Mouse (Mus musculus) ES-E14 (cell line): ENCODE results near the gene Mob3b. TPM values are rescaled to one million over a fixed set of nuclear protein-coding genes. Genes with fewer than 3 reads are reported as not detected.
A peak's percentile ranks its signal among the peaks of the same experiment; 100 is the strongest.
"Not testable (repeated sequence)": the region's sequence is repeated elsewhere in the genome, so short reads cannot be mapped to it uniquely, and the experiment has no call there.

ENCODE experiments used
- DNase-seq: peaks from one replicate; pipeline ENCODE4 v3.0.0-alpha.2; 2013; ENCODE audit warnings: low read depth, low spot score
- H3K27ac ChIP-seq: 2 replicates; pipeline ENCODE4 v1.5.1; 2012; ENCODE audit warnings: low read depth, mild to moderate bottlenecking, low read length, moderate library complexity, mixed read lengths; ENCODE audit not compliant: poor library complexity, insufficient read depth, severe bottlenecking
- H3K36me3 ChIP-seq: 2 replicates; pipeline ENCODE4 v1.6.1; 2012; ENCODE audit warnings: mild to moderate bottlenecking, low read length, moderate library complexity, mixed read lengths; ENCODE audit not compliant: control insufficient read depth, poor library complexity, insufficient read depth, severe bottlenecking
- H3K4me1 ChIP-seq, 2 experiments: fragments of 150-350 bp in 1 of 2; sonication (generic) in 1 of 2; 2 replicates each; pipeline ENCODE4 v1.6.1; 2012; ENCODE audit warnings: low read length in 2 of 2, mild to moderate bottlenecking in 1 of 2, mixed read lengths in 1 of 2; ENCODE audit not compliant: control insufficient read depth in 2 of 2, insufficient read depth in 2 of 2, poor library complexity in 1 of 2
- H3K4me3 ChIP-seq, 2 experiments: fragments of 150-350 bp in 1 of 2; sonication (generic) in 1 of 2; 2 replicates each; pipeline ENCODE4 v1.5.1; 2012; ENCODE audit warnings: low read length in 2 of 2, low read depth in 1 of 2, mild to moderate bottlenecking in 1 of 2, mixed read lengths in 1 of 2; ENCODE audit not compliant: insufficient read depth in 1 of 2, poor library complexity in 1 of 2, severe bottlenecking in 1 of 2
- H3K9ac ChIP-seq: 2 replicates; pipeline ENCODE4 v1.6.1; 2012; ENCODE audit warnings: low read depth, mild to moderate bottlenecking, low read length, mixed read lengths; ENCODE audit not compliant: poor library complexity, insufficient read depth, severe bottlenecking
- H3K9me3 ChIP-seq: fragments of 150-350 bp; sonication (generic); 2 replicates; pipeline ENCODE4 v1.6.1; 2012; ENCODE audit warnings: low read depth, mild to moderate bottlenecking, low read length; ENCODE audit not compliant: control insufficient read depth, insufficient read depth
- CHD2 ChIP-seq: IDR thresholded peaks from 2 replicates; pipeline ENCODE4 v1.6.1; 2014; ENCODE audit warnings: mild to moderate bottlenecking, low read depth, low read length, inconsistent platforms
- HCFC1 ChIP-seq: IDR thresholded peaks from 2 replicates; pipeline ENCODE4 v1.6.1; 2012; ENCODE audit warnings: low read length, inconsistent platforms, borderline replicate concordance; ENCODE audit not compliant: insufficient read depth
- MAFK ChIP-seq: IDR thresholded peaks from 2 replicates; pipeline ENCODE4 v1.6.1; 2014; ENCODE audit warnings: mild to moderate bottlenecking, low read depth, low read length, inconsistent platforms; ENCODE audit not compliant: insufficient read depth
- ZC3H11A ChIP-seq: IDR thresholded peaks from 2 replicates; pipeline ENCODE4 v1.6.1; 2012; ENCODE audit warnings: low read depth, mild to moderate bottlenecking, inconsistent platforms, low read length, borderline replicate concordance
- ZNF384 ChIP-seq: IDR thresholded peaks from 2 replicates; pipeline ENCODE4 v1.6.1; 2012; ENCODE audit warnings: low read depth, low read length, inconsistent platforms
- in situ Hi-C, 2 experiments: fragments of 600-800 bp; cut with MboI; formaldehyde crosslinking; loops; one replicate each; pipeline ENCODE4 v1.15.1; 2025; ENCODE audit warnings: low sequenced_read_pairs in 2 of 2, inconsistent platforms in 1 of 2; ENCODE audit not compliant: unreplicated experiment in 2 of 2
- total RNA-seq: library from RNA; depleted of rRNA; stranded (reverse); fragments of 300-350 nt; gene quantifications from 2 replicates; pipeline ENCODE4 v1.2.3, GENCODE M21; 2012; rRNA removed

The Mob3b gene
- total RNA-seq, 1 experiment: 8.3 TPM

DNA sequence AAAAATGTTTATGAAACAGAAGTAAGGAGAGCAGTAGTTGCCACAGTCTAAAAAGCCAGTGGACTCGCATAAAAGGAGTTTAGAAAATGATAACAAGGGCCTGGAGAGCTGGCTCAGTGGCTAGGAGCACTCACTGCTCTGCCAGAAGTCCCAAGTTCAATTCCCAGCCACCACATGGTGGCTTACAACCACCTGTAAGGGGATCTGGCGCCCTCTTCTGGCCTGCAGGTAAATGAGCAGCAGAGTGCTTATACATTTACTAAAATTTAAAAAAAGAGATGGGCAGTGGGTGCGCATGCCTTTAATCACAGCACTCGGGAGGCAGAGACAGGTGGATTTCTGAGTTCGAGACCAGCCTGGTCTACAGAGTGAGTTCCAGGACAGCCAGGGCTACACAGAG is 251.9 kb downstream of the Mob3b start:
- H3K36me3 ChIP-seq: no peaks in the 10 kb centered on the region
- TF ChIP-seq ZC3H11A (peak; percentile 69), HCFC1 (no peak), MAFK (no peak), CHD2 (no peak), ZNF384 (peak; percentile 59; the same call in 1 of the 2 replicates)
- H3K9me3 ChIP-seq: no peaks in the 10 kb centered on the region
- in situ Hi-C loops: no loop called here
- no peak for DNase-seq
- no peak overlapping the region for H3K27ac ChIP-seq
- H3K4me1 ChIP-seq: peaks cover 2 to 14% of the 10 kb centered on the region in 2 experiments; a peak in 3 of 4 replicates
- H3K4me3 ChIP-seq: no peak overlapping the region
- H3K9ac ChIP-seq: no peak overlapping the region

DNA sequence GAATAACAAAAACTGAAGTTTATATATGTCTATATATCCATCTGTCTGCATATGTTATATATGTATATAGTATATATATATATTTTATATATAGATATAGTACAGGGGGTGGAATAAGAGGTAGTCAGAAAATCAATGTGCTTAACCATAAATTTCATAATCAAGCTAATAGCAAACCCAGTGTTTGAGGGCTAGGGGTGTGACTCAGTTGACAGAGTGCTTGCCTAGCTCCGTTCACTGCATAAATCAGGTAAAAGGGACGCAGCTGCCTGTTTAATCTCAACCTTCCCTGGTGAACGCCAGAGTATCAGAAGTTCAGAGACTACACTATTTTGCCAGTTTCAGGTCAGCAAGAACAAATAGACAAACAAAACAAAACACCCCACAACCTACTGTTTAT is 255.7 kb downstream of the Mob3b start:
- in situ Hi-C loops, H3K27ac ChIP-seq, H3K9me3 ChIP-seq, H3K4me3 ChIP-seq, DNase-seq, H3K36me3 ChIP-seq, H3K9ac ChIP-seq: not testable (repeated sequence)
- H3K4me1 ChIP-seq: peaks cover 2 to 13% of the 10 kb centered on the region in 2 experiments; a peak in 3 of 4 replicates

DNA sequence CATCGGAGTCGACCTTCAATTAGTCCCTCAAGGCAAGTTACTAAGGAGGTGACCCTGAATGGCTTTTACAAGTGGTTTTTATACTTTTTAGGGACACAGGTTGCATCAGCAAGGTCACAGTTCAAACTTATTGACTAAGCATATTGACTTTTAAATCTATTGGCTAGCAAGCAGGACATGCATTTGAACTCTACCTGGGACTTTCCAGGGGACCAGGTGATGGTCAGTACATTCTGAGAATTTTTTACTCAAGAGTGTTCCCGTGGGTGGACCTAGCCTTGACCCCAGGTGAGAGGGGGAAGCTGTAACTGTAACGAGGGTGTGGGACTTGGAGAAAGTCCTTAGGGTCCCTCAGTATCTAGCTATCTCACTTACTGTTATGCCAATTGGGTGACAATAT is 256.1 kb downstream of the Mob3b start:
- Histone ChIP-seq H3K4me3 (no peak overlapping the region), H3K27ac (no peak overlapping the region), H3K9ac (no peak overlapping the region), H3K36me3 (no peaks in the 10 kb centered on the region), H3K9me3 (no peaks in the 10 kb centered on the region), H3K4me1 (peaks cover 2 to 12% of the 10 kb centered on the region in 2 experiments; a peak in 3 of 4 replicates)
- DNase-seq: no peak
- TF ChIP-seq CHD2: no peak
- in situ Hi-C loops: no loop called here

DNA sequence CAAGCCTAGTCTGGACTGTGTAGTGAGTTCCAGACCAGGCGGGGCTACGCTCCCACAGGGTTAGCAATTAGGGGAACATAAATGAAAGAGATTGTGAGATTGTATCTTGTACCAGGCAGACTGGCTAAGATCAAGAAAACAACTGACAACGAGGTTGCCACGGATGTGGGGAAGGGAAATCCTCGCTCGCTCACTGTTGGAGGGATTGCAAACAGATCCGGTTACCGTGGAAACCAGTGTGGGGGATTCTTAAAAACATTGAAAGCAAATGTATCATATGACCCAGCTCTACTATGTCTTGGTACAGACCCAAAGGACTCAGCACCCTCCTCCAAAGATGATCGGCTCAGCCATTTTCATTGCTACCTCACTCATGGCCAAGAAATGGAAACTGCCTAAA is 257.1 kb downstream of the Mob3b start:
- Histone ChIP-seq H3K9me3 (no peaks in the 10 kb centered on the region), H3K4me1 (peaks cover 2 to 10% of the 10 kb centered on the region in 2 experiments; a peak in 3 of 4 replicates), H3K27ac (no peak overlapping the region), H3K36me3 (no peaks in the 10 kb centered on the region), H3K4me3 (no peak overlapping the region), H3K9ac (no peak overlapping the region)
- in situ Hi-C loops: no loop called here
- DNase-seq: no peak
- no peak for TF ChIP-seq ZNF384

DNA sequence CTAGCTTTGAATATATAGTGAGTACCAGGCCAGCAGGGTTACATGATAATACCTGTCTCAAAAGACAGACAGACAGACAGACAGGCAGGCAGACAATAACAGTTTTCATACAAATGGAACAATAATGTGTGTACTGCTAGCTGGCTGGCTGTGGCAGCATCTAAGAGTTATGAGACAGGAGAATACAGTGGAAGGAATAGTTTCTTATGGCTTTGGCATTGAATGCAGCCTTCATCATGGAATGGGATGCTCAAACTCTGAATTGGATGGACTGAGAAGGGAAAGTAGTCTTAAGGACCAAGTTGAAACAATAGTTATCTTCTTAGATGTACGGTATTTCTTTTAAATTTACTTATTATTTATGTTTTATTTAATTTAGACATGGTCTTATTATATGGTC is 258.0 kb downstream of the Mob3b start:
- H3K27ac ChIP-seq: no peak overlapping the region
- no peak for DNase-seq
- in situ Hi-C loops: no loop called here

More for the DNA sequence above, 258.0 kb downstream of the Mob3b start:
- no peak overlapping the region for H3K9ac ChIP-seq
- no peak overlapping the region for H3K4me3 ChIP-seq
- no peaks in the 10 kb centered on the region for H3K9me3 ChIP-seq
- H3K4me1 ChIP-seq: peaks cover 2 to 10% of the 10 kb centered on the region in 2 experiments; a peak in 3 of 4 replicates
- no peaks in the 10 kb centered on the region for H3K36me3 ChIP-seq
- TF ChIP-seq MAFK (no peak), HCFC1 (no peak), CHD2 (no peak)

Other genes starting within 250 kb of the Mob3b start
- gene Ifnk, start 5.4 kb downstream of the Mob3b start, total RNA-seq: not detected in 2 replicates
- 7.1 and 8.6 TPM in 2 replicates for gene C9orf72, start 68.7 kb upstream of the Mob3b start, total RNA-seq